Mouse (Mus musculus) forebrain, embryonic 14.5 days (tissue): ENCODE measurements at regions not wholly inside any gene's neighbourhood (a gene's known extent, or its start where the extent isn't known, plus 50 kb on each side); places are given as distances from the start of the nearest gene placed in this dataset.

Experiments
- ATAC-seq: fragments of 200-750 bp; cut with Nextera tagmentation; 2 replicates; pipeline ENCODE4 v1.8.0; 2017; ENCODE audit warnings: mild to moderate bottlenecking, moderate library complexity
- DNase-seq: peaks from one replicate; pipeline ENCODE4 v3.0.0-alpha.2; 2015; ENCODE audit warnings: low spot score
- H3K27ac ChIP-seq: fragments of 300-500 bp; sonication (generic); 2 replicates; pipeline ENCODE4 v1.5.1; 2014; ENCODE audit warnings: low read depth, mild to moderate bottlenecking, control low read depth, low read length, moderate library complexity
- H3K27me3 ChIP-seq: fragments of 300-500 bp; sonication (generic); replicated peaks from 2 replicates; pipeline ENCODE4 v1.6.1; 2014; ENCODE audit warnings: low read length, control low read depth, mixed read lengths; ENCODE audit not compliant: control insufficient read depth, insufficient read depth
- H3K36me3 ChIP-seq: fragments of 300-500 bp; sonication (generic); 2 replicates; pipeline ENCODE4 v1.6.1; 2014; ENCODE audit warnings: low read length, control low read depth; ENCODE audit not compliant: control insufficient read depth, insufficient read depth
- H3K4me1 ChIP-seq: fragments of 300-500 bp; sonication (generic); 2 replicates; pipeline ENCODE4 v1.6.1; 2014; ENCODE audit warnings: antibody characterized with exemption, low read length, control low read depth; ENCODE audit not compliant: control insufficient read depth, insufficient read depth
- H3K4me2 ChIP-seq: fragments of 300-500 bp; sonication (generic); 2 replicates; pipeline ENCODE4 v1.6.1; 2014; ENCODE audit warnings: mild to moderate bottlenecking, control low read depth, low read length
- H3K4me3 ChIP-seq: fragments of 300-500 bp; sonication (generic); 2 replicates; pipeline ENCODE4 v1.5.1; 2014; ENCODE audit warnings: low read depth, low read length, control low read depth
- H3K9ac ChIP-seq: fragments of 300-500 bp; sonication (generic); 2 replicates; pipeline ENCODE4 v1.6.1; 2014; ENCODE audit warnings: mild to moderate bottlenecking, low read length, control low read depth, moderate library complexity
- H3K9me3 ChIP-seq: fragments of 300-500 bp; sonication (generic); replicated peaks from 2 replicates; pipeline ENCODE4 v1.6.1; 2016; ENCODE audit warnings: low read length, control low read depth, mixed read lengths; ENCODE audit not compliant: control insufficient read depth
- WGBS: fragments of 180-500 bp; shearing (Covaris S2); extraction: QIAGEN DNeasy Blood & Tissue Kit; methylation state at CpG from one replicate; pipeline ENCODE4 v1.1.7; 2014; 5-methylcytosine and 5-hydroxymethylcytosine counted together

GRCm38 (mm10) chr5:72222902-72223301 is 54.9 kb upstream of the Commd8 start:
- no peak for ATAC-seq
- WGBS, result 86% methylated on average over 3 of the region's 3 CpGs
- H3K4me2 ChIP-seq, result no peak overlapping the region
- H3K4me3 ChIP-seq, result no peak overlapping the region
- H3K9me3 ChIP-seq, result no peaks in the 10 kb centered on the region
- no peaks in the 10 kb centered on the region for H3K4me1 ChIP-seq
- DNase-seq, result no peak
- H3K27ac ChIP-seq, result no peak overlapping the region
- H3K27me3 ChIP-seq, result no peaks in the 10 kb centered on the region
- no peak overlapping the region for H3K9ac ChIP-seq
- H3K36me3 ChIP-seq, result no peaks in the 10 kb centered on the region

- WGBS, result 94% methylated on average over 12 of the region's 12 CpGs
- ATAC-seq (no peak), DNase-seq (no peak)
- no peaks in the 10 kb centered on the region for H3K27me3 ChIP-seq
- no peaks in the 10 kb centered on the region for H3K36me3 ChIP-seq
- no peak overlapping the region for H3K27ac ChIP-seq
- no peak overlapping the region for H3K4me2 ChIP-seq
- H3K4me1 ChIP-seq, result no peaks in the 10 kb centered on the region
- H3K4me3 ChIP-seq, result no peak overlapping the region
- no peak overlapping the region for H3K9ac ChIP-seq
- H3K9me3 ChIP-seq, result no peaks in the 10 kb centered on the region
Observed at GRCm38 (mm10) chr5:72219697-72220096, 51.7 kb upstream of the Commd8 start.

- no peaks in the 10 kb centered on the region for H3K9me3 ChIP-seq
- DNase-seq, result no peak
- 95% methylated on average over 7 of the region's 7 CpGs for WGBS
Observed at GRCm38 (mm10) chr5:72219248-72219647, 51.3 kb upstream of the Commd8 start.

More at GRCm38 (mm10) chr5:72219248-72219647, 51.3 kb upstream of the Commd8 start:
- no peak for ATAC-seq
- Histone ChIP-seq H3K9ac (no peak overlapping the region), H3K4me1 (no peaks in the 10 kb centered on the region), H3K4me3 (no peak overlapping the region), H3K27ac (no peak overlapping the region), H3K4me2 (no peak overlapping the region), H3K27me3 (no peaks in the 10 kb centered on the region), H3K36me3 (no peaks in the 10 kb centered on the region)
